Mouse (Mus musculus) embryonic facial prominence, embryonic 15.5 days (tissue): ENCODE measurements around the gene Vps16. TPM values are rescaled to one million over a fixed set of nuclear protein-coding genes. Genes with fewer than 3 reads are reported as not detected.

Experiments
- ATAC-seq: fragments of 200-750 bp; cut with Nextera tagmentation; 2 replicates; pipeline ENCODE4 v1.8.0; 2017; ENCODE audit warnings: low read depth, moderate TSS enrichment; ENCODE audit not compliant: insufficient number of reproducible peaks, low FRiP score, low TSS enrichment
- H3K27ac ChIP-seq: fragments of 300-500 bp; sonication (generic); replicated peaks from 2 replicates; pipeline ENCODE4 v1.5.1; 2015; ENCODE audit warnings: mild to moderate bottlenecking, inconsistent platforms
- H3K27me3 ChIP-seq: fragments of 300-500 bp; sonication (generic); 2 replicates; pipeline ENCODE4 v1.6.1; 2015; ENCODE audit warnings: inconsistent platforms
- H3K36me3 ChIP-seq: fragments of 300-500 bp; sonication (generic); 2 replicates; pipeline ENCODE4 v1.6.1; 2015; ENCODE audit warnings: mild to moderate bottlenecking, inconsistent platforms
- H3K4me1 ChIP-seq: fragments of 300-500 bp; sonication (generic); 2 replicates; pipeline ENCODE4 v1.6.1; 2015; ENCODE audit warnings: inconsistent platforms
- H3K4me2 ChIP-seq: fragments of 300-500 bp; sonication (generic); replicated peaks from 2 replicates; pipeline ENCODE4 v1.6.1; 2015; ENCODE audit warnings: mild to moderate bottlenecking, inconsistent platforms
- H3K4me3 ChIP-seq: fragments of 300-500 bp; sonication (generic); replicated peaks from 2 replicates; pipeline ENCODE4 v1.5.1; 2015; ENCODE audit warnings: mild to moderate bottlenecking, inconsistent platforms
- H3K9ac ChIP-seq: fragments of 300-500 bp; sonication (generic); 2 replicates; pipeline ENCODE4 v1.6.1; 2015; ENCODE audit warnings: inconsistent platforms
- H3K9me3 ChIP-seq: fragments of 300-500 bp; sonication (generic); replicated peaks from 2 replicates; pipeline ENCODE4 v1.6.1; 2016; ENCODE audit warnings: inconsistent platforms
- WGBS: fragments of 180-500 bp; shearing (Covaris S2); methylation state at CpG from one replicate; pipeline ENCODE4 v1.1.7; 2015; 5-methylcytosine and 5-hydroxymethylcytosine counted together
- polyA plus RNA-seq: library from polyadenylated mRNA; unstranded; fragments of >200 nt; fragmentation: Nextera tagmentation; extraction: Ambion mirVana; gene quantifications from 2 replicates; pipeline ENCODE4 v1.2.1, GENCODE M21; 2015

Vps16 gene
- polyA plus RNA-seq, 1 experiment from 2014 or later: 103 TPM

DNA sequence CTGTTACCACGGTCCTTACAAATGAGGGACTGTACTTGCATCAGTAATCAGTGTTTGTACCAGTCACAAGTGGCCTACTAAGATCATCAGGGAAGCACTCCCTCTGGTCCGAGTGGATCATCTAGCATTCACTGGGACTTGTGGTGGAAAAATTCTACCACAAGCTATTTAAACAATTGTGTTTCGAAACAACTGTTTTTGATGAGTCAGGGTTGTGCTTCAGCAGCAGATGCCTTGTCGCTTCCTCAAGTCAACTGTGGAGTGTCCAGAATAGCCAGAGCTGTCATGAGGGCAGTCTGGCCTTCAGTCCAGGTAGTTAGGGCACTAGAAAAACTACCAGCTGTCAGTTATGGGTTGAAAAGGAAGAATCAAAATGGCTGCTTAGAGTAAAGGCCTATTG, 64.5 kb downstream of the Vps16 start:
- H3K27me3 ChIP-seq: no peaks in the 10 kb centered on the region
- no peaks in the 10 kb centered on the region for H3K9me3 ChIP-seq
- no peak overlapping the region for H3K9ac ChIP-seq
- no peak overlapping the region for H3K4me3 ChIP-seq
- no peak overlapping the region for H3K4me2 ChIP-seq
- no peak for ATAC-seq
- H3K36me3 ChIP-seq: no peaks in the 10 kb centered on the region
- 89% methylated on average over 4 of the region's 4 CpGs for WGBS
- H3K27ac ChIP-seq: no peak overlapping the region
- H3K4me1 ChIP-seq: no peaks in the 10 kb centered on the region

GRCm38 (mm10) chr2:130491162-130491561, 67.0 kb downstream of the Vps16 start:
- H3K4me1 ChIP-seq: no peaks in the 10 kb centered on the region
- no peaks in the 10 kb centered on the region for H3K36me3 ChIP-seq
- no peaks in the 10 kb centered on the region for H3K27me3 ChIP-seq
- no peak overlapping the region for H3K9ac ChIP-seq
- H3K27ac ChIP-seq: no peak overlapping the region
- no peak for ATAC-seq
- no peak overlapping the region for H3K4me2 ChIP-seq
- WGBS: 60% methylated on average over 4 of the region's 4 CpGs
- H3K4me3 ChIP-seq: no peak overlapping the region
- no peaks in the 10 kb centered on the region for H3K9me3 ChIP-seq

- no peak overlapping the region for H3K27ac ChIP-seq
- H3K9ac ChIP-seq: no peak overlapping the region
- no peaks in the 10 kb centered on the region for H3K4me1 ChIP-seq
- no peak overlapping the region for H3K4me2 ChIP-seq
- no peaks in the 10 kb centered on the region for H3K9me3 ChIP-seq
- H3K27me3 ChIP-seq: no peaks in the 10 kb centered on the region
- no peak for ATAC-seq
- no peaks in the 10 kb centered on the region for H3K36me3 ChIP-seq
- H3K4me3 ChIP-seq: no peak overlapping the region
- WGBS: 32% methylated on average over 7 of the region's 7 CpGs
These were observed 67.4 kb downstream of the Vps16 start for GRCm38 (mm10) chr2:130491587-130491986.

Other genes with a start within 250 kb of the Vps16 start
- gene Snrpb, start 244.9 kb upstream of the Vps16 start, polyA plus RNA-seq: 531 and 540 TPM in 2 replicates
- not detected in 2 replicates for gene Tmc2, start 229.1 kb upstream of the Vps16 start, polyA plus RNA-seq
- 246 and 259 TPM in 2 replicates for gene Nop56, start 149.9 kb upstream of the Vps16 start, polyA plus RNA-seq
- 160 and 168 TPM in 2 replicates for gene Idh3b, start 139.8 kb upstream of the Vps16 start, polyA plus RNA-seq
- gene Ebf4, start 129.2 kb upstream of the Vps16 start, polyA plus RNA-seq: 6.2 and 6.9 TPM in 2 replicates
- 123 and 141 TPM in 2 replicates for gene Cpxm1, start 26.8 kb upstream of the Vps16 start, polyA plus RNA-seq
- not detected in 2 replicates for gene Gm28372, start 19.1 kb upstream of the Vps16 start, polyA plus RNA-seq
- gene 1700020A23Rik, start 19.1 kb upstream of the Vps16 start, polyA plus RNA-seq: 0.24 TPM in 1 of 2 replicates, not detected in the other
- not detected in 2 replicates for gene Tmem239, start 17.9 kb upstream of the Vps16 start, polyA plus RNA-seq
- 19.5 and 20.0 TPM in 2 replicates for gene Pced1a, start 362 bp downstream of the Vps16 start, polyA plus RNA-seq
- gene Ptpra, start 25.9 kb downstream of the Vps16 start, polyA plus RNA-seq: 108 TPM in 2 replicates
- 98.9 and 102 TPM in 2 replicates for gene Mrps26, start 139.4 kb downstream of the Vps16 start, polyA plus RNA-seq
- gene Oxt, start 151.8 kb downstream of the Vps16 start, polyA plus RNA-seq: not detected in 2 replicates
- 0.53 TPM in 1 of 2 replicates, not detected in the other for gene Avp, start 158.2 kb downstream of the Vps16 start, polyA plus RNA-seq
- 12.5 and 13.4 TPM in 2 replicates for gene Fastkd5, start 205.7 kb downstream of the Vps16 start, polyA plus RNA-seq
- 11.8 TPM in 2 replicates for gene Ubox5, start 205.7 kb downstream of the Vps16 start, polyA plus RNA-seq
- 6.1 and 6.7 TPM in 2 replicates for gene Lzts3, start 218.5 kb downstream of the Vps16 start, polyA plus RNA-seq
- 76.8 and 77.8 TPM in 2 replicates for gene Ddrgk1, start 240.3 kb downstream of the Vps16 start, polyA plus RNA-seq
- 96.6 and 101 TPM in 2 replicates for gene Itpa, start 243.3 kb downstream of the Vps16 start, polyA plus RNA-seq